Mouse (Mus musculus): Measurements from ENCODE around the gene Abhd14b. TPM values are rescaled to one million over a fixed set of nuclear protein-coding genes. Genes with fewer than 3 reads are reported as not detected.
A peak's percentile ranks its signal among the peaks of the same experiment; 100 is the strongest.

The Abhd14b gene
- 12.9 and 14.0 TPM in 2 replicates for polyA plus RNA-seq (2012; rRNA removed)

- no peaks in the 10 kb centered on the region for H3K27me3 ChIP-seq (ENCODE audit: control insufficient read depth, insufficient read depth, low read length)
- no peaks in the 10 kb centered on the region; the same call in 1 of the 2 replicates for H3K36me3 ChIP-seq (ENCODE audit: control insufficient read depth, insufficient read depth, low read length)
- H3K4me3 ChIP-seq (ENCODE audit: control insufficient read depth, low read depth, low read length) = peak within 1 kb of the TSS; percentile 89
- peak within 1 kb of the TSS; percentile 85 for H3K27ac ChIP-seq (ENCODE audit: control insufficient read depth, insufficient read depth, low read depth, low read length)
- H3K4me1 ChIP-seq (ENCODE audit: control insufficient read depth, insufficient read depth, low read length) = peaks cover 20% of the 10 kb centered on the region
- TF ChIP-seq CTCF (IDR thresholded peaks at IDR 0.05; ENCODE audit: control insufficient read depth, insufficient read depth, insufficient replicate concordance, low read depth, low read length) = peak; percentile 35; the same call in 1 of the 2 replicates
- TF ChIP-seq POLR2A (IDR thresholded peaks at IDR 0.05; ENCODE audit: control insufficient read depth, low read depth, low read length) = peak; percentile 85
Measured at GRCm38 (mm10) chr9:106447348-106447747, at the start of gene Abhd14b, which contains the start of gene Abhd14a. Gene Abhd14b, plus strand, starts transcription at chr9:106447459. Gene Abhd14a, minus strand, starts transcription at chr9:106447678.

- Histone ChIP-seq H3K36me3 (ENCODE audit: control insufficient read depth, insufficient read depth, low read length) (no peaks in the 10 kb centered on the region), H3K4me3 (ENCODE audit: control insufficient read depth, low read depth, low read length) (no peak overlapping the region), H3K27ac (ENCODE audit: control insufficient read depth, insufficient read depth, low read depth, low read length) (no peak overlapping the region; the same call in 1 of the 2 replicates), H3K4me1 (ENCODE audit: control insufficient read depth, insufficient read depth, low read length) (no peaks in the 10 kb centered on the region), H3K27me3 (ENCODE audit: control insufficient read depth, insufficient read depth, low read length) (no peaks in the 10 kb centered on the region)
- TF ChIP-seq POLR2A (IDR thresholded peaks at IDR 0.05; ENCODE audit: control insufficient read depth, low read depth, low read length) = no peak
- no peak for TF ChIP-seq CTCF (IDR thresholded peaks at IDR 0.05; ENCODE audit: control insufficient read depth, insufficient read depth, insufficient replicate concordance, low read depth, low read length)
Measured at GRCm38 (mm10) chr9:106397733-106398132, 49.5 kb upstream of the Abhd14b start.

GRCm38 (mm10) chr9:106398667-106399311, 48.5 kb upstream of the Abhd14b start:
- TF ChIP-seq POLR2A (IDR thresholded peaks at IDR 0.05; ENCODE audit: control insufficient read depth, low read depth, low read length) (no peak), CTCF (IDR thresholded peaks at IDR 0.05; ENCODE audit: control insufficient read depth, insufficient read depth, insufficient replicate concordance, low read depth, low read length) (no peak)
- Histone ChIP-seq H3K27me3 (ENCODE audit: control insufficient read depth, insufficient read depth, low read length) (no peaks in the 10 kb centered on the region), H3K27ac (ENCODE audit: control insufficient read depth, insufficient read depth, low read depth, low read length) (no peak overlapping the region), H3K4me3 (ENCODE audit: control insufficient read depth, low read depth, low read length) (no peak overlapping the region), H3K36me3 (ENCODE audit: control insufficient read depth, insufficient read depth, low read length) (no peaks in the 10 kb centered on the region), H3K4me1 (ENCODE audit: control insufficient read depth, insufficient read depth, low read length) (no peaks in the 10 kb centered on the region)

- no peak for TF ChIP-seq CTCF (IDR thresholded peaks at IDR 0.05; ENCODE audit: control insufficient read depth, insufficient read depth, insufficient replicate concordance, low read depth, low read length)
- no peak for TF ChIP-seq POLR2A (IDR thresholded peaks at IDR 0.05; ENCODE audit: control insufficient read depth, low read depth, low read length)
- Histone ChIP-seq H3K4me1 (ENCODE audit: control insufficient read depth, insufficient read depth, low read length) (no peaks in the 10 kb centered on the region), H3K36me3 (ENCODE audit: control insufficient read depth, insufficient read depth, low read length) (no peaks in the 10 kb centered on the region), H3K4me3 (ENCODE audit: control insufficient read depth, low read depth, low read length) (no peak overlapping the region), H3K27ac (ENCODE audit: control insufficient read depth, insufficient read depth, low read depth, low read length) (no peak overlapping the region), H3K27me3 (ENCODE audit: control insufficient read depth, insufficient read depth, low read length) (no peaks in the 10 kb centered on the region)
Measured at GRCm38 (mm10) chr9:106399808-106400207, 47.5 kb upstream of the Abhd14b start.

- H3K4me1 ChIP-seq (ENCODE audit: control insufficient read depth, insufficient read depth, low read length) = peaks cover 5% of the 10 kb centered on the region
- H3K27ac ChIP-seq (ENCODE audit: control insufficient read depth, insufficient read depth, low read depth, low read length) = no peak overlapping the region
- TF ChIP-seq CTCF (IDR thresholded peaks at IDR 0.05; ENCODE audit: control insufficient read depth, insufficient read depth, insufficient replicate concordance, low read depth, low read length) = no peak
- TF ChIP-seq POLR2A (IDR thresholded peaks at IDR 0.05; ENCODE audit: control insufficient read depth, low read depth, low read length) = no peak
- H3K4me3 ChIP-seq (ENCODE audit: control insufficient read depth, low read depth, low read length) = no peak overlapping the region
- H3K27me3 ChIP-seq (ENCODE audit: control insufficient read depth, insufficient read depth, low read length) = no peaks in the 10 kb centered on the region
- no peaks in the 10 kb centered on the region for H3K36me3 ChIP-seq (ENCODE audit: control insufficient read depth, insufficient read depth, low read length)
Measured at GRCm38 (mm10) chr9:106402149-106402548, 45.1 kb upstream of the Abhd14b start.

GRCm38 (mm10) chr9:106402607-106403375, 44.5 kb upstream of the Abhd14b start:
- Histone ChIP-seq H3K36me3 (ENCODE audit: control insufficient read depth, insufficient read depth, low read length) (no peaks in the 10 kb centered on the region), H3K4me1 (ENCODE audit: control insufficient read depth, insufficient read depth, low read length) (peaks cover 5% of the 10 kb centered on the region), H3K4me3 (ENCODE audit: control insufficient read depth, low read depth, low read length) (no peak overlapping the region), H3K27ac (ENCODE audit: control insufficient read depth, insufficient read depth, low read depth, low read length) (no peak overlapping the region), H3K27me3 (ENCODE audit: control insufficient read depth, insufficient read depth, low read length) (no peaks in the 10 kb centered on the region)
- TF ChIP-seq CTCF (IDR thresholded peaks at IDR 0.05; ENCODE audit: control insufficient read depth, insufficient read depth, insufficient replicate concordance, low read depth, low read length) = no peak
- TF ChIP-seq POLR2A (IDR thresholded peaks at IDR 0.05; ENCODE audit: control insufficient read depth, low read depth, low read length) = no peak

- Histone ChIP-seq H3K27me3 (ENCODE audit: control insufficient read depth, insufficient read depth, low read length) (no peaks in the 10 kb centered on the region), H3K4me1 (ENCODE audit: control insufficient read depth, insufficient read depth, low read length) (peaks cover 5% of the 10 kb centered on the region), H3K4me3 (ENCODE audit: control insufficient read depth, low read depth, low read length) (no peak overlapping the region), H3K36me3 (ENCODE audit: control insufficient read depth, insufficient read depth, low read length) (no peaks in the 10 kb centered on the region), H3K27ac (ENCODE audit: control insufficient read depth, insufficient read depth, low read depth, low read length) (no peak overlapping the region)
- no peak for TF ChIP-seq POLR2A (IDR thresholded peaks at IDR 0.05; ENCODE audit: control insufficient read depth, low read depth, low read length)
- no peak for TF ChIP-seq CTCF (IDR thresholded peaks at IDR 0.05; ENCODE audit: control insufficient read depth, insufficient read depth, insufficient replicate concordance, low read depth, low read length)
Measured at GRCm38 (mm10) chr9:106405275-106405674, 42.0 kb upstream of the Abhd14b start.

All from testis, adult 2 months (tissue).